Mouse (Mus musculus) layer of hippocampus, adult 2 months (tissue): ENCODE results near the gene C130032M10Rik. TPM values are rescaled to one million over a fixed set of nuclear protein-coding genes. Genes with fewer than 3 reads are reported as not detected.

Experiments
- DNase-seq, 2 experiments: peaks; one replicate each; pipeline ENCODE4 v3.0.0; 2022; ENCODE audit warnings: low spot score in 2 of 2
- H3K27ac ChIP-seq: fragments of 200-600 bp; 2 replicates; pipeline ENCODE4 v1.8.1; 2022
- H3K4me3 ChIP-seq: fragments of 200-600 bp; 2 replicates; pipeline ENCODE4 v1.8.1; 2022; ENCODE audit warnings: mild to moderate bottlenecking
- CTCF ChIP-seq: fragments of 200-600 bp; conservative IDR thresholded peaks from 2 replicates; pipeline ENCODE4 v1.8.1; 2022; ENCODE audit warnings: antibody characterized with exemption, mild to moderate bottlenecking, moderate library complexity
- long read RNA-seq, 2 experiments: library from polyadenylated mRNA; stranded (forward); transcript quantifications; one replicate each; pipeline ENCODE4 v2.0.0; 2021; ENCODE audit warnings: borderline mapping rate in 2 of 2
- total RNA-seq, 2 experiments: library from RNA; stranded (reverse); gene quantifications; 2 replicates each; pipeline ENCODE4 v1.2.3; 2021

The C130032M10Rik gene
- not detected for total RNA-seq
- long read RNA-seq, experiment 1: 0 reads
- long read RNA-seq, experiment 2: 0 reads

DNA sequence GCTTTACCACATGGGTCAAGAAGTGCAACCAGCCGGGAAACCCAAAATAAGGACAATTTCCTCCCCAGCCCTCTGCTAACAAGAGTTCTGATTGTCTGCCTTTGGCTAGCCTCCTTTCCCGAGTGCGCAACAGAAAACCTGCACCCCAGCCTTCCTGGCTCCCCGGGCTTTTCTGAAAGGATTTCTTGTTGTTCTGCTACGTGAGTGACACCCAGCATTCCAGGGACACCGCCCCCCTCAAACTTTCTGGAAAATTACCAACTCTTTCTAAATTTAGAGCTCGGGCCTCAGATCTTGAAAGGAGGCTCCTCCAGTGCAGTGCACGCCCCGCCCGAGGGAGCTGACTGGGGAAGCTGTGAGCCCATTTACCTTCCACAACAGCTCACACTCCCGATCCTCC, at the start of gene C130032M10Rik:
Gene C130032M10Rik (plus strand): TSS at position 334 of the 400 bp plus-strand sequence.
- no peak for DNase-seq
- Histone ChIP-seq H3K27ac (no peak within 1 kb of the TSS), H3K4me3 (no peak within 1 kb of the TSS)
- TF ChIP-seq CTCF: no peak

GRCm38 (mm10) chr9:114466871-114467270, 48.6 kb upstream of the C130032M10Rik start:
- no peak overlapping the region for H3K27ac ChIP-seq
- H3K4me3 ChIP-seq: no peak overlapping the region
- no peak for DNase-seq
- TF ChIP-seq CTCF: no peak

DNA sequence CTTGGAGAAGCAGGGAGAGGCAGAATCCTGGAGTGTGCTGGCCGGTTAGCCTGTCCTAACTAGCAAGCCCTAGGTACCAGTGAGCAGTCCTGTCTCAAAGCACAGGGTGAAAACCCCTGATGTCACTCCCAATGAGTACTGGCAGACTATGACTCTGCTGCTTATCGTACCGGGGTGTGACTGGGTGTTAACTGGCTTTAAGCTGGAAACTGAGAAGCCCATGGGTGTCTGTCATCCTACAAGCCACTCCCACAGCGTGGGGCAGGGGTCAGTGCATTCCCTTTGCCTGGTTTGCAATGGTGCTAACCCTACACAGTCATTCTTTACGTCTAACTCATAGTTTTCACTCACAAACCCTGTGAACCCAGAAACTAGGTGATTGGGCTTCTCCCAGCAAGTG, 47.3 kb upstream of the C130032M10Rik start:
- Histone ChIP-seq H3K27ac (no peak overlapping the region), H3K4me3 (no peak overlapping the region)
- DNase-seq: no peak
- TF ChIP-seq CTCF: no peak

DNA sequence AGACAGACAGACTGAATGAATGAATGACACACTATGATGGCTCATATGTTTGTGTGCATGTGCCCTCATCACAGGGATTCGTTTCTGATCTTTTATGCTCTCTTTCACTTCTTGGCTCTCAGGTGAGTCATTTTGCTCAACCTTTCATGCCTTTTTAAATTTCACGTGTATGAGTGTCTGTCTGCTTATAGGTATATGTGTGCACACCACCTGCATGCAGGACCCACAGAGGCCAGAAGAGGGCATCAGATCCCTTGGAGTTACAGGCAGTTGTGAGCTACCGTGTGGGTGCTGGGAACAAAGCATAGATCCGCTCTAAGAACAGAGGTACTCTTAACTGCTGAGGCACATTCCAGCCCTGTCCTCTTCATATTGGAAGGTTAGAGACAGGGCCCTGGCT, 46.8 kb upstream of the C130032M10Rik start:
- Histone ChIP-seq H3K4me3 (no peak overlapping the region), H3K27ac (no peak overlapping the region)
- DNase-seq: no peak
- peak; percentile 28 for TF ChIP-seq CTCF

DNA sequence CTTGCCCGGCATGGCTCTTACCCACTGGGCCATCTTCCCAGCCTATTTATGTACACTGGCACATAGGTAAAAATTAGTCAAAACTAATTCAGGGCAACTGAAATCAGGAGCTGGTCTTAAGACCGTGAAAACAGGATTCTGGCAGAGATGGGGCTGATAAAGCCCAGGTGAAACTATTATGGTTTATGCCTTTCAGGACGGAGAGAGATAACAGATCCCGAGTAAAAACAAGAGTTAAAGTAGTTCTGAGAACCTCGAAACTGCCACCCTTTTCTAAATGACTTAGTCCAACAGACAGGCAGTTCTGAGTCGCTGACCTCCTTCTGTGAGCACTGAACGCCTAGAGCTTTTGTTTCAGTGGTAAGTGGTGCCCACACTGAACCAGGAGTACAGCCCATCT, 43.6 kb upstream of the C130032M10Rik start:
- H3K4me3 ChIP-seq: no peak overlapping the region
- no peak for TF ChIP-seq CTCF
- no peak for DNase-seq
- H3K27ac ChIP-seq: no peak overlapping the region

DNA sequence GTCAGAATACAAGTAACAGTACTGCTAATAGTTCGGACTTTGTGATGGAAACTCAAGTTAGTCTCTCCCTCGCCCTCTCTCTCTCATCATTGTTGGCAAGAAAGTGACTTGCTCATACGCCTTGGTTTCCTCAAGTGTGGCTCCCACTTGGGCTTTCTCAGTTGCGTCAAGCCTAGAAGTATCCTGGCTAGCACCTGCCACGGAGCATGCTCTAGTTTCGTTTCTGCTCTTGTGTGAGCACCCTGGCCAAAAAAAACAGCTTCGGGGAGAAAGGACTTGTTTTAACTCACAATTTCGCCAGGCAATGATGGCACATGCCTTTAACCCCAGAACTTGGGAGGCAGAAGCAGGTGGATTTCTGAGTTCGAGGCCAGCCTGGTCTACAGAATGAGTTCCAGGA, 38.5 kb upstream of the C130032M10Rik start:
- no peak overlapping the region for H3K4me3 ChIP-seq
- no peak for TF ChIP-seq CTCF

GRCm38 (mm10) chr9:114480940-114481339, 34.6 kb upstream of the C130032M10Rik start:
- DNase-seq: no peak
- no peak for TF ChIP-seq CTCF
- Histone ChIP-seq H3K4me3 (no peak overlapping the region), H3K27ac (no peak overlapping the region)

More for the DNA sequence above, 38.5 kb upstream of the C130032M10Rik start:
- no peak for DNase-seq
- H3K27ac ChIP-seq: no peak overlapping the region

GRCm38 (mm10) chr9:114484771-114485170, 30.7 kb upstream of the C130032M10Rik start:
- DNase-seq: no peak
- Histone ChIP-seq H3K27ac (no peak overlapping the region), H3K4me3 (no peak overlapping the region)
- no peak for TF ChIP-seq CTCF

DNA sequence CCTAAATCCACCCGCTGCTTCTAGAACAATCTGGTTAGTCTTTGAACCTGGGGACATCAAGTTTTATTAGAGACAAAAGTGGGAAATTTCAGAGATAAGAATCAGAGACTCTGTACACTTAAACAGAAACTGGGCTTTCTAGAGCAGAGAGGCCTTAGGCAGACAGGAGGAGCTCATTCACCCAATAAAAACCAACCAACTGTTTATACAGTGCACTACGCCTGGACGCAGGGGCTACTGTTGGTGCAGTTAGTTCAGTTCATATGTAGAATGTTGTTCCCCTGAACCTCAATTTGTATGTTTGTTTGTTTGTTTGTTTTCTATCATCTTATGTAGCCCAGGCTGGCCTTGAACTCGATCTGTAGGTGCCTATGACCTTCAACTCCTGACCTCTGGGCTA, 28.7 kb upstream of the C130032M10Rik start:
- no peak overlapping the region for H3K4me3 ChIP-seq
- no peak overlapping the region for H3K27ac ChIP-seq
- TF ChIP-seq CTCF: no peak
- DNase-seq: no peak

GRCm38 (mm10) chr9:114487481-114488258, 27.8 kb upstream of the C130032M10Rik start:
- H3K27ac ChIP-seq: no peak overlapping the region
- TF ChIP-seq CTCF: no peak

GRCm38 (mm10) chr9:114496469-114496868, 19.0 kb upstream of the C130032M10Rik start:
- DNase-seq: no peak
- TF ChIP-seq CTCF: no peak
- no peak overlapping the region for H3K27ac ChIP-seq
- no peak overlapping the region for H3K4me3 ChIP-seq

More at GRCm38 (mm10) chr9:114487481-114488258, 27.8 kb upstream of the C130032M10Rik start:
- no peak for DNase-seq
- no peak overlapping the region for H3K4me3 ChIP-seq

- H3K27ac ChIP-seq: no peak overlapping the region
- peak; percentile 64 to 85 for DNase-seq
- H3K4me3 ChIP-seq: no peak overlapping the region
- peak; percentile 88 for TF ChIP-seq CTCF
These were observed 17.3 kb upstream of the C130032M10Rik start for GRCm38 (mm10) chr9:114498218-114498617.

DNA sequence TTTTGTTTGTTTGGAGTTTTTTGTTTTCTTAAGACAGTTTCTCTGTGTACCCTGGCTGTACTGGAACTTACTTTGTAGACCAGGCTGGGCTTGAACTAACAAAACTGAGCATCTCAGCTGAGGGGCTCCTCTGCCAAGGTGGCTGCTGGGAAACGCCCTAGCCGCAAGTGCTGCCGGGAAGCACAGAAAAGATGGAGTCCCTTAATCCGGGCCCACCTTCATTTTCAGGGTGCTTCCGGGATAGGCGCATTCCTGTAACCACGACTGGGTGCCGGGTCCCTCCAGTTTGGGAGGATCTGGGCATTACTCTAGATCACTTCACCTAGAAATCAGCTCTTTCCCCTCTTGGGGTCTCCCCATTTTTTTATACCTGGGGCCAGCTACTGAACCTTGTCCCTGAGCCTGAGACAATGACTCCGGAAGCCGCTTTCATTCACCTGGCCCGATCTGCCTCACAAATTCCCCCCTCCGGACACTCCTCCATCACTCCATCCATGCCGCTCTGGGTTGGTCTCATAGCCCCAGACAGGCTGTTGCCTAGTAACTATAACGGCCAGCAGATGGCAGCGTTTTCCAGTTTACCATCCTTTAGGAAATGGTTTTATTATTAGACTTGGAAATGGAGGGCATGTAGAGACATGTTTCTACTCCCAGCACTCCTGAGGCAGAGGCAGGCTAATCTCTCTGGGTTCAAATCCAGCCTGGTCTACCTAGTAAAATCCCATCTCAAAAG, 15.5 kb upstream of the C130032M10Rik start:
- DNase-seq: peak; percentile 28 to 60
- peak; percentile 80 for TF ChIP-seq CTCF
- no peak overlapping the region for H3K27ac ChIP-seq
- no peak overlapping the region for H3K4me3 ChIP-seq
